Mouse (Mus musculus) testis, adult 2 months (tissue): Measurements from ENCODE around the gene Lemd2.

ENCODE experiments used
- CTCF ChIP-seq: fragments of 200-500 bp; IDR thresholded peaks from 2 replicates; pipeline ENCODE4 v1.5.1; 2012; ENCODE audit warnings: low read depth, mild to moderate bottlenecking, inconsistent platforms, low read length, moderate library complexity; ENCODE audit not compliant: control insufficient read depth, insufficient read depth, insufficient replicate concordance
- POLR2A ChIP-seq: fragments of 200-500 bp; IDR thresholded peaks from 2 replicates; pipeline ENCODE4 v1.6.1; 2012; ENCODE audit warnings: low read depth, mild to moderate bottlenecking, inconsistent platforms, low read length, moderate library complexity; ENCODE audit not compliant: control insufficient read depth

GRCm38 (mm10) chr17:27154256-27154655 is 50.0 kb downstream of the Lemd2 start:
- TF ChIP-seq CTCF (no peak), POLR2A (no peak)
